Mouse (Mus musculus) monocyte, adult 5-6 weeks (primary cell): ENCODE measurements around the gene Cyp1a1. TPM values are rescaled to one million over a fixed set of nuclear protein-coding genes. Genes with fewer than 3 reads are reported as not detected.
A peak's percentile ranks its signal among the peaks of the same experiment; 100 is the strongest.

Source experiments
- ATAC-seq: fragments of 153-309, 156-312 bp; replicated peaks from 2 replicates; pipeline ENCODE4 v1.8.0; 2017; ENCODE audit warnings: mild to moderate bottlenecking; ENCODE audit not compliant: low TSS enrichment, insufficient number of reproducible peaks, severe bottlenecking, poor library complexity, low FRiP score
- total RNA-seq: library from RNA; stranded (forward); fragments of 200-1000, 200-491, 200-594 nt; gene quantifications from 3 replicates; pipeline ENCODE4 v1.2.3, GENCODE M21; 2017

The Cyp1a1 gene
- total RNA-seq, 1 experiment from 2014 or later = not detected

- ATAC-seq = no peak
Measured at GRCm38 (mm10) chr9:57653283-57653682, 34.4 kb upstream of the Cyp1a1 start, which contains the start of gene Csk. Gene Csk (minus strand): TSS chr9:57653631.

- ATAC-seq = no peak
Measured at GRCm38 (mm10) chr9:57654966-57655365, 32.8 kb upstream of the Cyp1a1 start.

GRCm38 (mm10) chr9:57655749-57656148, 32.0 kb upstream of the Cyp1a1 start:
- peak; percentile 64 for ATAC-seq

- no peak for ATAC-seq
Measured at GRCm38 (mm10) chr9:57656631-57657350, 30.9 kb upstream of the Cyp1a1 start.

GRCm38 (mm10) chr9:57657843-57658242, 29.9 kb upstream of the Cyp1a1 start:
- no peak for ATAC-seq

GRCm38 (mm10) chr9:57658970-57659369, 28.8 kb upstream of the Cyp1a1 start:
- no peak for ATAC-seq

GRCm38 (mm10) chr9:57659774-57660173, 28.0 kb upstream of the Cyp1a1 start:
- peak; percentile 51; the same call in 1 of the 2 replicates for ATAC-seq

GRCm38 (mm10) chr9:57660501-57660900, 27.2 kb upstream of the Cyp1a1 start:
- ATAC-seq = no peak

GRCm38 (mm10) chr9:57661552-57661951, 26.2 kb upstream of the Cyp1a1 start:
- no peak for ATAC-seq

GRCm38 (mm10) chr9:57664616-57665015, 23.1 kb upstream of the Cyp1a1 start:
- ATAC-seq = no peak

GRCm38 (mm10) chr9:57666536-57666935, 21.2 kb upstream of the Cyp1a1 start:
- ATAC-seq = no peak

GRCm38 (mm10) chr9:57667136-57667535, 20.6 kb upstream of the Cyp1a1 start:
- no peak for ATAC-seq

GRCm38 (mm10) chr9:57667817-57668216, 19.9 kb upstream of the Cyp1a1 start:
- no peak for ATAC-seq

GRCm38 (mm10) chr9:57668277-57668676, 19.5 kb upstream of the Cyp1a1 start:
- no peak for ATAC-seq

GRCm38 (mm10) chr9:57669566-57669965, 18.2 kb upstream of the Cyp1a1 start:
- ATAC-seq = no peak

- no peak for ATAC-seq
Measured at GRCm38 (mm10) chr9:57671037-57671436, 16.7 kb upstream of the Cyp1a1 start.

- ATAC-seq = no peak
Measured at GRCm38 (mm10) chr9:57671500-57671899, 16.2 kb upstream of the Cyp1a1 start.

- ATAC-seq = no peak
Measured at GRCm38 (mm10) chr9:57681411-57681810, 6.3 kb upstream of the Cyp1a1 start.

- no peak for ATAC-seq
Measured at GRCm38 (mm10) chr9:57683520-57683919, 4.2 kb upstream of the Cyp1a1 start, which contains the start of gene Cyp1a2. Gene Cyp1a2 (minus strand): TSS chr9:57683703.

- ATAC-seq = no peak
Measured at GRCm38 (mm10) chr9:57686011-57686410, 1.7 kb upstream of the Cyp1a1 start.

- no peak; the same call in 1 of the 2 replicates for ATAC-seq
Measured at GRCm38 (mm10) chr9:57688158-57688557, 430 bp downstream of the Cyp1a1 start.
